Mouse (Mus musculus) lung, adult 2 months (tissue): ENCODE results near the gene Scd1.

Experiments
- CTCF ChIP-seq: fragments of 200-500 bp; IDR thresholded peaks from 2 replicates; pipeline ENCODE4 v1.5.1; 2011; ENCODE audit warnings: mild to moderate bottlenecking, low read length, control low read depth; ENCODE audit not compliant: insufficient read depth
- POLR2A ChIP-seq: fragments of 200-500 bp; IDR thresholded peaks from 2 replicates; pipeline ENCODE4 v1.6.1; 2011; ENCODE audit warnings: low read depth, mild to moderate bottlenecking, control low read depth, low read length, borderline replicate concordance; ENCODE audit errors: extremely low read depth

DNA sequence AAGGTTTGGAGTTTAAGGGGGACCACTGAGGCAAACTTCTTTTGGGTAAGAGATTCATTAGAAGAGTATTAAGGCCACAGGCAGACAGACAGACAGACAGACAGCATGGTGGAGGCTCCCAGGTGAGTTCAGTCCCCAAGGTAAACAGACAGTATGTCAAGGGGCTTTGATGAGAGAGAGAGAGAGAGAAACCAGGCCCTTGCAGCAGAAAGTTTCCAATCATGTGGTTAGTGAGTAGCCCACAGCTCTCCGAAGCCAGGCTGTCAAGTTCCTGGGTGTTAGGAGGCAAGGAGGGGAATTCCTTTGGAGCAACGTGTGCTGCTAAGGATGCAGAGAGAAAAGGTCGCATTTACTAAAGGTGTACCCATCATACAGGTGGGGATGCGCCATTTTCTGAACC, 9.8 kb upstream of the Scd1 start:
- TF ChIP-seq CTCF (no peak), POLR2A (no peak)
